In the genomic region with DNA sequence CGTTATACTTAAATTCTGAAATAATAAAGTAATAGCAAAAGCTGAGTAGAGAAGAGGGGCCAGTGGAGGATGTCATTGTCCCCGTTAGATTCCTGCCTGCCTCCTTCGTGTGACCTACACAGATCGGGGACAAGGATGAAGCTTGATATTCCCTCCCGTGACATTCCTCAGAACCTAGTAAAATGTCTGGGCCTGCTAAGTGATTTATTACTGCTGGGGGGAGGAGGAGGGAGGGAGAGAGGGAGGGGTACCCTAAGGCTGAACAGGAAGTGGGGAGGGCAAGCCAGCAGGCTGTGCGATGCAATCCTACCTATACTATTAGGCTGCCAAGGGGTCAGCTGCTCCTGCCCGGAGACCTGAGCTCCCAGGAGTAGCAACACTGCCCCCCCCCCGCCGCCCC, we compare ENCODE assay signal across 22 mouse cellular contexts.
"Had no signal": no experiment of that assay in that cellular context is flagged by ENCODE, and none has a peak within 500 bp of the region (broad histone marks: within the 10 kb centered on the region; RNA-seq: fewer than 3 reads in every experiment).

No protein-coding gene starts in this region.

- H3K27ac ChIP-seq: heart, adult 2 months; heart, embryonic 13.5 days; heart, embryonic 15.5 days; hindbrain, embryonic 13.5 days; hindbrain, embryonic 15.5 days; hindbrain, postnatal 0 days; limb, embryonic 13.5 days; limb, embryonic 15.5 days; liver, embryonic 12.5 days; liver, embryonic 14.5 days had no signal

- H3K4me1 ChIP-seq: heart, embryonic 13.5 days; heart, embryonic 15.5 days; liver, embryonic 12.5 days had no signal

- ATAC-seq: hindbrain, postnatal 0 days; intestine, embryonic 16.5 days; liver, embryonic 12.5 days had no signal

- DNase-seq: gastrocnemius, postnatal 14 days; gastrocnemius, postnatal 36 days; heart, adult 11 months; heart, adult 2 months; heart, postnatal 14 days; heart, postnatal 36 days; kidney, adult 11 months; kidney, adult 8-10 months; kidney, postnatal 25 days; layer of hippocampus, adult 9-11 months; layer of hippocampus, postnatal 36 days had no signal

- H3K9ac ChIP-seq: heart, embryonic 13.5 days; heart, embryonic 15.5 days; hindbrain, embryonic 13.5 days; hindbrain, embryonic 15.5 days; limb, embryonic 13.5 days; limb, embryonic 15.5 days; liver, embryonic 12.5 days; liver, embryonic 14.5 days had no signal

- H3K36me3 ChIP-seq: heart, embryonic 13.5 days; heart, embryonic 15.5 days; hindbrain, embryonic 13.5 days; hindbrain, embryonic 15.5 days; limb, embryonic 13.5 days; limb, embryonic 15.5 days; liver, embryonic 12.5 days had no signal

- H3K4me3 ChIP-seq: heart, adult 2 months; heart, embryonic 13.5 days; heart, embryonic 15.5 days; hindbrain, embryonic 13.5 days; hindbrain, embryonic 15.5 days; limb, embryonic 13.5 days; limb, embryonic 15.5 days; liver, embryonic 12.5 days had no signal

- H3K9me3 ChIP-seq: heart, embryonic 13.5 days; heart, embryonic 15.5 days; hindbrain, embryonic 13.5 days; hindbrain, embryonic 15.5 days; limb, embryonic 13.5 days; limb, embryonic 15.5 days; liver, embryonic 12.5 days had no signal

- H3K4me2 ChIP-seq: heart, embryonic 11.5 days; heart, embryonic 13.5 days; heart, embryonic 15.5 days; hindbrain, embryonic 13.5 days; hindbrain, embryonic 15.5 days; limb, embryonic 13.5 days; limb, embryonic 15.5 days; liver, embryonic 12.5 days had no signal
